Mouse (Mus musculus) A20 (cell line): Measurements from ENCODE around the gene Tbc1d10c.
A peak's percentile ranks its signal among the peaks of the same experiment; 100 is the strongest.

ENCODE experiments used
- DNase-seq: peaks from one replicate; pipeline ENCODE4 v3.0.0-alpha.2; 2011; ENCODE audit warnings: low read depth, low spot score

Gene Tbc1d10c

GRCm38 (mm10) chr19:4215451-4215840 lies 24.4 kb upstream of the Tbc1d10c start:
- peak; percentile 42 for DNase-seq

- DNase-seq, result peak; percentile 55
Measured at GRCm38 (mm10) chr19:4214771-4215450, 23.8 kb upstream of the Tbc1d10c start.

- DNase-seq, result peak; percentile 71
Measured at GRCm38 (mm10) chr19:4214071-4214770, 23.1 kb upstream of the Tbc1d10c start, which contains the start of the genes Clcf1 and AC109138.7. TSS of gene Clcf1 (plus strand) at chr19:4214238. TSS of gene AC109138.7 (plus strand) at chr19:4214357.

- no peak for DNase-seq
Measured at GRCm38 (mm10) chr19:4213524-4213974, 22.5 kb upstream of the Tbc1d10c start.

- DNase-seq, result no peak
Measured at GRCm38 (mm10) chr19:4211891-4212588, 21.0 kb upstream of the Tbc1d10c start.

DNA sequence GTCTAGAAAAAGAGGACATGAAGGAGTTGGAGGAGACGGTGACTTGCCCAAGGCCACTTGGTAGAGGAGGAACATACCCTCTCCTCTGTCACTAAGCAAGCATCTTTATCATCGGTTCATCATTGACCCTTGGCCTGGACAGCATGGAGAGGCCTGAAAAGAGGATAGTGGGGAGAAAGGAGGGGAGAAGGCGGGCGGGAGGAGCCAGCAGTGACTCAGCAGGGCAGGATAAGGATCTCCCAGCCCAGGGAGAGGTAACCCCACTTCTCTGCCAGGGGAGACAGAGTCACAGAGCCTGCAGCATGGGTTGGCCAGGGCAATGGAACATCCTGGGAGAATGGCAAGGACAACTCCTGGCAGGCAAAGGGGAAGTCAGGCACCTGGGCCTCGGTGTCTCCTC lies 17.5 kb upstream of the Tbc1d10c start:
- DNase-seq, result no peak

DNA sequence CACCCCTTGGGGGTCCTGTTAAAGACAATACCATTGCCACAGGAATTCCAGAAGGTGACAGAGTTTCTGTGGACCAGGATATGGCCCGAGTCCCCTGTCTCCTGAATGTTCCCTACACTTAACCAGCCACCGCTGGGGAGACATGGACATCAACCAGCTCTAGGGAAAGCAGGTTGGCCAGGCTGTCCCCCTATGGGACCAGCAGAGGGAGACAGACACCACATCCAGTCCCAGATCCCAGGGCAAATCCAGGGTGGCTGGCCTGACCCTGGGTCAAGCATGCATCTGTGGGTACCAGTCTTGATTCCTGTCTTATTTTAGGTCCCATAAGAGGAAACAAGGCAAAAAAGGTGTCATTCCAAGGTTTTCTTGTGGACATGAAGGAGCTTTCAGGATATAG lies 15.9 kb upstream of the Tbc1d10c start:
- peak; percentile 67 for DNase-seq

- no peak for DNase-seq
Measured at GRCm38 (mm10) chr19:4204889-4205288, 13.8 kb upstream of the Tbc1d10c start.

GRCm38 (mm10) chr19:4203604-4204326 lies 12.7 kb upstream of the Tbc1d10c start:
- peak; percentile 48 for DNase-seq

- peak; percentile 52 for DNase-seq
Measured at GRCm38 (mm10) chr19:4203148-4203547, 12.1 kb upstream of the Tbc1d10c start.

GRCm38 (mm10) chr19:4202149-4202548 lies 11.1 kb upstream of the Tbc1d10c start:
- no peak for DNase-seq

- peak; percentile 97 for DNase-seq
Measured at GRCm38 (mm10) chr19:4201291-4201909, 10.3 kb upstream of the Tbc1d10c start, which contains the start of gene Rad9a. TSS of gene Rad9a (minus strand) at chr19:4201662.

DNA sequence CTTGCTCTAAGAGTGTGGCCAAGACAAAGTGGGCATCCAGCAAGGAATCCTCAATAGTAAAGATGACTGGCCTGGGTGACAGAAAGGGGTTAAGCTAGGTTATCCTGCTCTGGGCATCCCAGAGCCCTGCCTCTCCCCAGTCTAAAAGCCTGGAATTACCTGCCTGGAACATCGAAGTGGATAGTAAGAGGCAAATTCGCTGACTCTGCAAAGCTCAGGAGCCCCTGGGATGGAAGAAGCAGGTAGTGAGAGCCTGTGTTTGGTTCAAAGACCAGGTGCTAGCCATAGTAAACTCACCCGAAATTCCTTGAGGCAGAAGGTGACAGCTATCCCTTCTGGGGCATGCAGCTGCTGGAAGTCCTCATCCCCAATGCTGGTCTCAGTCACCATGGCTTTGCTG lies 6.1 kb upstream of the Tbc1d10c start:
- no peak for DNase-seq

DNA sequence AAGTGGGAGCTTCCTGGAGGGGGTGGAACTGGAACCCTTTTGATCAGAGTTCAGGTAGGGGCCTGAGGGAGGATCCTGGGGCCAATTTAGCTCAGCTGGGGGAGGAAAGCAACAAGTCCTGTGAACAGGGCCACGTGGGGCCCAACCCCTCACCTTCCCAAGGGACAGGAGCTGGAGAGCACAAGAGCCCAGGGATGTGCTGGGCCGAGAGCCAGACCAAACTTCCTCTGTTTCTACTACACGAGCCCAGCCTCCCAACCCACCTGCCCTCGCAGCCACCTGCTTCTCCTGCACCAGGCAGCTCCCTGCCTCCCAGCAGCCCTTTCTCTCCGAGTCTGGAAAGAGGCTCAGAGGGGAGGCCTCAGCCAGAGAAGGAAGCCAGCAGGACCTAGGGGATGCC lies 5.5 kb upstream of the Tbc1d10c start:
- DNase-seq, result no peak

- no peak for DNase-seq
Measured at GRCm38 (mm10) chr19:4196048-4196447, 5.0 kb upstream of the Tbc1d10c start.

GRCm38 (mm10) chr19:4194776-4195650 lies 3.9 kb upstream of the Tbc1d10c start:
- no peak for DNase-seq

DNA sequence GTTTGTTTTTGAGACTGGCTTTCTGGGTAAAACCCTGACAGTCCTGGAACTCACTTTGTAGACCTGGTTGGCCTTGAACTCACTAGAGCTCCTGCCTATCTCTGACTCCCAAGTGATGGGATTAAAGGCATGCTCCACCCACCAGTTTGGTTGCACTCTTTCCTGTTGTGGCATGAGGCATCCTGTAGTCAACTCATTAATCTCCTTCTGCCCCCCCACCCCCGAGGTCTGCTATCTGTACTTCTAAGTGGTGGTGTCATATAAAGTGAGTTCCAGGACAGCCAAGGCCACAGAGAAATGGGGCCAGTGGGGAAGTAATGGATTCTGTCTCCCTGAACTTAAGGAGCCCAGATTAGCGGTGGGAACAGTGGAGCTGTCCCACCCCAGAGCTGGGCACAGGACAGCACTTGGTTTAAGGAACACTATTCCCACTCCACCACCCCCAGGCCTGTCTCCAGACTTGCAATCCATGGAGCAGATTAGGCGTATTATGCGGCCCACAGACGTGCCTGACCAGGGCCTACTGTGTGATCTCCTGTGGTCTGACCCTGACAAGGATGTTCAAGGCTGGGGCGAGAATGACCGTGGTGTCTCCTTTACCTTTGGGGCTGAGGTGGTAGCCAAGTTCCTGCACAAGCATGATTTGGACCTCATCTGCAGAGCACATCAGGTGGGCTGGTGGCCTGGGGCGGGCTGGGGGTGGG lies 3.1 kb upstream of the Tbc1d10c start:
- DNase-seq, result no peak

DNA sequence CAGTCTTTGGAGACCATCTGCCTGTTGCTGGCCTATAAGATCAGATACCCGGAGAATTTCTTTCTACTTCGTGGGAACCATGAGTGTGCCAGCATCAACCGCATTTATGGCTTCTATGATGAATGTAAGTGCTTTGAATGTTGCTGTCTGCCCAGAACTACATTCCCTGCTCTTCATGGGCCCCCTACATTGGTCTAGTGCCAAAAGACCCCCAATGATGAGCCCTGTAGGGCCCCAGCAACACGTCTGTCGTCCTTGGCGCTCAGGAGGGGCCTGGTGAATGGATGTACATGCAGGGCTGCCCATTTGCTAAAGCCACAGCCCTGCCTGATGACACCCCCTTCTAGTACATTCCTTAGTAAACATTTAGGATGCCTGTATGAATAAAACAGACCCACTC lies 2.0 kb upstream of the Tbc1d10c start:
- no peak for DNase-seq

DNA sequence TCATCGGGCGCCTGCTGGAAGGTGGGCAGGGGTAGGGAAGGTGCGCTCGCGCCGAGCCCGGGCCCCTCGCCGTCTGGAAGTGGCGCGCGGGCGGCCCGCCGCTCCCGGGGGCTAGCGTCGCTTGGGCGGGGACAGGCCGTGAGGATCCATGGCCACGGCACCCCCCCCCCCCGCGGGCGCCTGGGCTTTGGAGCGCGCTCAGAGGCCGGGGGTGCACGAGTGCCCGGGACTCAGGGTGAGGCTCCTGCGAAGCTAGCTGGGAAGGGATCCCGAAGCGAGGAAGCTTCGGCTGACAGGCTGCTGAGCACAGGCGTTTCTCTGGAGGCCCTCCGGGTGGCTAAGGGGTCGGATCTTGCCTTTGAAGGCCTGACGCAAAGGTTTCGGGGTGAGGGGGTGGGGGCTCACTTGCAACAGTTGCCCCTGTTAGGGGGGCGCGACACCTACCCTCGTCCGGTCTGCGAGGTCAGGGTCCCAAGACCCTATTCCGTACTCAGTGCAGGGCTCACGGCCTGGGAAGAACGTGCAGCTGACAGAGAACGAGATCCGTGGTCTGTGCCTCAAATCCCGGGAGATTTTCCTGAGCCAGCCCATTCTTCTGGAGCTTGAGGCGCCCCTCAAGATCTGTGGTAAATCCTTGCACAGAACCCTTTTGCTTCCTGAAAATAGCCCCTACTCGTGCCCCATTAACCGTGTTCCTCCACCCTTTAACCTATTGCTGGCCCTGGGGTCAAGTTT lies 1.3 kb upstream of the Tbc1d10c start:
- DNase-seq, result peak; percentile 40
